Mouse (Mus musculus) MEL (cell line): ENCODE data around the gene Clec16a.

ENCODE experiments used
- CHD2 ChIP-seq: IDR thresholded peaks from 2 replicates; pipeline ENCODE4 v1.6.1; 2011; ENCODE audit warnings: low read length, improper control_type of control experiment
- EP300 ChIP-seq, 2 experiments: IDR thresholded peaks; 2 replicates each; pipeline ENCODE4 v1.6.1; 2011; ENCODE audit warnings: improper control_type of control experiment in 2 of 2, low read length in 2 of 2, low read depth in 1 of 2, mild to moderate bottlenecking in 1 of 2

DNA sequence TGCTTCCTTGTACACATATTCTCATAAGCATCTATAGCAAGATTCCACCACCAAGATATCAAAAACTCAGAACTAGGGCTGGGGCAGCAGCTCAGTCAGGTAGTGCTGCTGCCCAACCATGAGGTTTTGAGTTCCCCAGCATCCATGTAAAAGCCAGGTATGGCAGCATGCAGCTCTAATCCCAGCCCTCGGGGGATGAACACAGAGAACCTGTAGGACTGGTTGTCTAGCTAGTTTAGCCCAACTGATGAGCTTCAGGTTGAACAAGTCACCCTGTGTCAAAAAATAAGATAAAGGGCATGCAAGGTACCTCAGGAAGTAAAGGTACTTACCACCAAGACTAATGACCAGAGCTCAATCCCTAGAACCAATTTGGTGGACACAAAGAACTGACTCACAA, 148.3 kb downstream of the Clec16a start:
- TF ChIP-seq CHD2 (no peak), EP300 (IDR thresholded peaks at IDR 0.05; ENCODE audit: low read depth in 1 of 2, low read length in 2 of 2) (no peak)
